Mouse (Mus musculus) urinary bladder, postnatal 0 days (tissue): ENCODE results near the gene Elfn1. TPM values are rescaled to one million over a fixed set of nuclear protein-coding genes. Genes with fewer than 3 reads are reported as not detected.

Experiments used
- polyA plus RNA-seq: library from polyadenylated mRNA; unstranded; fragments of >200 nt; fragmentation: Nextera tagmentation; extraction: Ambion mirVana; gene quantifications from 2 replicates; pipeline ENCODE4 v1.2.1, GENCODE M21; 2015

Elfn1 gene
- polyA plus RNA-seq: 0.37 and 0.73 TPM in 2 replicates

DNA sequence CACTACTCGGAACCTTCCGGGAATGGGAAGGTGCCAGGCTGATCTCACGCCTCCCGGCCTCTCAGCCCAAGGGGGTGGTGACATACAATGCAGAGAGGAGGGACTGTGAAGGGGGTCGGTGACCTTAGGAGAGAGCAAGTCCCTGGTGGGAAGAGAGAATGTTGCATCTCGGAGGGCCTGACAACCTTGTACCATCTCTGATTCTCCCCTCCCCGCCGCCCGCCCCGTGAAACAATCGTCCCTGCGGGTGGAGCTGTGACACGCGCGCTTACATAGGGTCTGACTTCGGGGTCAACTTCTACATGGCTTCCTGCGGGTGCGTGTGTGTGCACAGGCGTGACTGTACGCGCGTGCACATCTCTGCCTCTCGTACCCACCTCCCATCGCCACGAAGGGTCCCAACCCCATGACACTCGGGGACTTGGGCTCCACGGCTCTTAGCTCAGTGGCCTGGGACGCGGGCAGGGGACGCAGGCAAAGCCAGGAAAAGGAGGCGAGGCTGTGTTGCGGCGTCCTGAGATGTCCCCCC is at the start of gene Elfn1:
Gene Elfn1, plus strand, starts transcription at position 230 of the 529 bp plus-strand sequence.

Other genes with a start within 250 kb of the Elfn1 start
- 5.1 and 6.8 TPM in 2 replicates for gene Micall2, start 171.6 kb upstream of the Elfn1 start, polyA plus RNA-seq
- 9.9 and 10.1 TPM in 2 replicates for gene Ints1, start 132.3 kb upstream of the Elfn1 start, polyA plus RNA-seq
- gene Mafk, start 116.4 kb upstream of the Elfn1 start, polyA plus RNA-seq: 56.8 and 71.8 TPM in 2 replicates
- gene Tmem184a, start 88.0 kb upstream of the Elfn1 start, polyA plus RNA-seq: 61.7 and 63.4 TPM in 2 replicates
- gene Gm26938, start 81.5 kb upstream of the Elfn1 start, polyA plus RNA-seq: not detected in 2 replicates
- gene Psmg3, start 81.1 kb upstream of the Elfn1 start, polyA plus RNA-seq: 35.5 and 40.7 TPM in 2 replicates